Mouse (Mus musculus) cerebellum, adult 9-11 months (tissue): ENCODE data around the gene Gm9887.
A peak's percentile ranks its signal among the peaks of the same experiment; 100 is the strongest.

Experiments
- DNase-seq: peaks from one replicate; pipeline ENCODE4 v3.0.0; 2022

Gm9887 gene

GRCm38 (mm10) chr12:69356546-69357299, 15.5 kb downstream of the Gm9887 start, which contains the start of gene Nemf:
TSS of gene Nemf (minus strand) at chr12:69357165.
- DNase-seq: peak; percentile 89

DNA sequence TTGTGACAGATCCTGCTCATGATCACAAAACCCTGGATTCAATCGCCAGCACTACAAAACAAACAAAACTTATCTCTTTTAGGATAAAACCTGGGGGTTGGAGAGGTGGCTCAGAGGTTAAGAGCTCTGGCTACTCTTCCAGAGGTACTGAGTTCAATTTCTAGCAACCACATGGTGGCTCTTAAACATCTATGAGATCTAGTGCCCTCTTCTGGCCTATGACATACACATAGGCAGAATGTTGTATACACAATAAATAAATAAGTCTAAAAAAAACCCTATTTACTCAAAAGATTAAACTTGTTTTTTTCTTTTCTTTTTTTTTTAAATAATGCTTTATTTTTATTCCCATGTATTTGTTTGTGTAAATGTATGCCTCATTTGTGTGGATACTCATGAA, 20.6 kb downstream of the Gm9887 start:
- DNase-seq: no peak

- DNase-seq: no peak
These were observed 22.3 kb downstream of the Gm9887 start for GRCm38 (mm10) chr12:69349928-69350327.

GRCm38 (mm10) chr12:69333547-69333946, 38.7 kb downstream of the Gm9887 start:
- no peak for DNase-seq

DNA sequence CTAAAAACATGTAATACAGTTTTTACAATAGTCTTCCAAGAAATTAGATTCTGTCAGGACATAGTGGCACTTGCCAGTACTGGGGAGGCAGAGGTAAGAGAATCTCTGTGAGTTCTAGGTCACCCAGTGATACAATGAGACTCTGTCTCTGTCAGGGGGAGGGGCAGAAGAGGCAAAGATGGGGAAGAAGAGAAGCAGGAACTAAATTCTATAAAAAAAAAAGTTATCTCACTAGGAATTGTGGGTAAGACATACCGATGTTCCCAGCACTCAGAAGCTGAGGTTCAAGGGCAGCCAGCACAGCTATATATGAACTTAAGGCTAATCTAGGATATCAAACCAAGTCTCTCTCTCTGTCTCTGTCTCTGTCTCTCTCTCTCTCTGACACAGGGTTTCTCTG, 40.1 kb downstream of the Gm9887 start:
- no peak for DNase-seq

- DNase-seq: no peak
These were observed 41.1 kb downstream of the Gm9887 start for GRCm38 (mm10) chr12:69331187-69331586.
